Mouse (Mus musculus) brain, embryonic 18.5 days (tissue): Measurements from ENCODE around the gene Tigit.

Experiments
- DNase-seq: peaks from one replicate; pipeline ENCODE4 v3.0.0-alpha.2; 2012; ENCODE audit warnings: low read depth, low spot score

The Tigit gene

GRCm38 (mm10) chr16:43668294-43668693 is 4.3 kb upstream of the Tigit start:
- no peak for DNase-seq

GRCm38 (mm10) chr16:43664861-43665260 is 915 bp upstream of the Tigit start:
- DNase-seq = no peak

- DNase-seq = no peak
Measured at GRCm38 (mm10) chr16:43662124-43663004, 1.6 kb downstream of the Tigit start.

- no peak for DNase-seq
Measured at GRCm38 (mm10) chr16:43661576-43661975, 2.4 kb downstream of the Tigit start.

- no peak for DNase-seq
Measured at GRCm38 (mm10) chr16:43655183-43655787, 8.7 kb downstream of the Tigit start.

GRCm38 (mm10) chr16:43654269-43654668 is 9.7 kb downstream of the Tigit start:
- DNase-seq = no peak

GRCm38 (mm10) chr16:43653288-43653687 is 10.7 kb downstream of the Tigit start:
- DNase-seq = no peak

- no peak for DNase-seq
Measured at GRCm38 (mm10) chr16:43650355-43651080, 13.4 kb downstream of the Tigit start.

- DNase-seq = no peak
Measured at GRCm38 (mm10) chr16:43647641-43648040, 16.3 kb downstream of the Tigit start.

GRCm38 (mm10) chr16:43646943-43647342 is 17.0 kb downstream of the Tigit start:
- no peak for DNase-seq

GRCm38 (mm10) chr16:43645879-43646278 is 18.1 kb downstream of the Tigit start:
- no peak for DNase-seq

GRCm38 (mm10) chr16:43641230-43641629 is 22.7 kb downstream of the Tigit start:
- DNase-seq = no peak

- no peak for DNase-seq
Measured at GRCm38 (mm10) chr16:43638406-43639049, 25.4 kb downstream of the Tigit start.

GRCm38 (mm10) chr16:43637241-43637640 is 26.7 kb downstream of the Tigit start:
- DNase-seq = no peak

- no peak for DNase-seq
Measured at GRCm38 (mm10) chr16:43634037-43634436, 29.9 kb downstream of the Tigit start.

GRCm38 (mm10) chr16:43631758-43632157 is 32.2 kb downstream of the Tigit start:
- no peak for DNase-seq

- DNase-seq = no peak
Measured at GRCm38 (mm10) chr16:43628662-43629061, 35.3 kb downstream of the Tigit start.

- no peak for DNase-seq
Measured at GRCm38 (mm10) chr16:43625956-43626355, 38.0 kb downstream of the Tigit start.

GRCm38 (mm10) chr16:43625289-43625688 is 38.7 kb downstream of the Tigit start:
- no peak for DNase-seq

GRCm38 (mm10) chr16:43624876-43625275 is 39.1 kb downstream of the Tigit start:
- DNase-seq = no peak

GRCm38 (mm10) chr16:43623315-43624000 is 40.5 kb downstream of the Tigit start:
- no peak for DNase-seq
